In the genomic region with DNA sequence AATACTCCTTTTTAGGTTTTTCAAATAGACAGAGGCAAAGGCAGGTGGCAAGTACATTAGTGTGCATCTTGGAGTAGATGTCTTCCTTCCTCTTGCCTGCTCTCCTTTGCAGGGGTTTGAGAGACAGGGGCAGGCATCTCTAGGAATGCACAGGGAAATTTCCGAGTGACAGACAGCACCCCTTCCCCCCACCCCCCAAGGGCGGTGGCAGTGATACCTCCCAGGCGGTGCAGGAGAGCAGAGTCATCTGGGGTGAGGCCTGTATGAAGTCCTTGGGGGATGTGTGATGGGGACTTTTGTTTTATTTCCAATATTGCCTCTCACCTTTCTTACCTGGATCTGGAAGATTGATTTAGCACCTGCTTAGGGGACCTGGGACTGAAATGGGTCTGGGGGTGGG, we compare ENCODE assay signal across 8 mouse cellular contexts. TPM values are rescaled to one million over a fixed set of nuclear protein-coding genes. Genes with fewer than 3 reads are reported as not detected.
DNase-seq lines count a peak whose midpoint lies in the region; ATAC-seq and TF ChIP-seq lines count a peak whose summit lies in the region.

No protein-coding gene starts in this region.

- H3K27ac ChIP-seq in heart, embryonic 15.5 days: peak overlapping the region; percentile 90
- H3K27ac ChIP-seq in forebrain, postnatal 0 days (ENCODE audit: low read depth, low read length): peak overlapping the region; percentile 93

- peak overlapping the region; percentile 86 for H3K4me2 ChIP-seq in heart, embryonic 15.5 days
- peak overlapping the region; percentile 78 for H3K4me2 ChIP-seq in forebrain, postnatal 0 days (ENCODE audit: low read depth)

- H3K4me1 ChIP-seq in heart, embryonic 15.5 days (replicated peaks): peaks cover 15% of the 10 kb centered on the region
- peaks cover 9% of the 10 kb centered on the region; the same call in 1 of the 2 replicates for H3K4me1 ChIP-seq in forebrain, postnatal 0 days (ENCODE audit: insufficient read depth)

- H3K36me3 ChIP-seq in heart, embryonic 15.5 days: no peaks in the 10 kb centered on the region
- H3K36me3 ChIP-seq in forebrain, postnatal 0 days (ENCODE audit: insufficient read depth): no peaks in the 10 kb centered on the region

- no peaks in the 10 kb centered on the region for H3K9me3 ChIP-seq in heart, embryonic 15.5 days (replicated peaks)
- H3K9me3 ChIP-seq in forebrain, postnatal 0 days (ENCODE audit: low read length): no peaks in the 10 kb centered on the region

- H3K9ac ChIP-seq in heart, embryonic 15.5 days: peak overlapping the region; percentile 74
- peak overlapping the region; percentile 98 for H3K9ac ChIP-seq in forebrain, postnatal 0 days

- no peak for TF ChIP-seq CTCF in forebrain, postnatal 0 days (IDR thresholded peaks at IDR 0.05; ENCODE audit: low read depth)

- H3K4me3 ChIP-seq in heart, embryonic 15.5 days: peak overlapping the region; percentile 73
- H3K4me3 ChIP-seq in forebrain, postnatal 0 days (ENCODE audit: low read depth, low read length): peak overlapping the region; percentile 79

- 17% methylated on average over 3 of the region's 3 CpGs for WGBS in heart, embryonic 15.5 days
- 13% methylated on average over 3 of the region's 3 CpGs for WGBS in forebrain, postnatal 0 days

- H3K27me3 ChIP-seq in heart, embryonic 15.5 days: peaks cover 11% of the 10 kb centered on the region
- H3K27me3 ChIP-seq in forebrain, postnatal 0 days (ENCODE audit: insufficient read depth, low read length): no peaks in the 10 kb centered on the region

- intact Hi-C loops in heart, postnatal 14 days (cut with DNase I): loop anchor here (5.0 kb wide), 1 partner anchor 49 kb away; no protein-coding TSS in a partner anchor

- ATAC-seq in heart, embryonic 15.5 days (replicated peaks; ENCODE audit: insufficient number of reproducible peaks, insufficient read depth, low FRiP score, low read depth): no peak
- ATAC-seq in forebrain, postnatal 0 days: peak; percentile 40
- no peak for ATAC-seq in activated CD4-positive, CD25-positive, alpha-beta regulatory T cell, adult 4 months

- no peak for DNase-seq in heart, postnatal 14 days
- peak; percentile 15 for DNase-seq in R1 (ENCODE audit: low read depth, low spot score)
- DNase-seq in forebrain, postnatal 0 days: no peak
- peak; percentile 11 for DNase-seq in lung, postnatal 10 days
- DNase-seq in layer of hippocampus, adult 9-10 months (ENCODE audit: low spot score): no peak
- no peak for DNase-seq in gastrocnemius, postnatal 25 days

RNA-seq across cellular contexts. Expression of a gene that starts 1.2 kb away (rescaled TPM):
- polyA plus RNA-seq in heart, embryonic 15.5 days (2015; fragmentation: Nextera tagmentation; extraction: Ambion mirVana): 18.0 and 21.5 TPM in 2 replicates
- total RNA-seq in heart, postnatal 14 days (2021): 10 to 100 TPM; 17.3 to 18.4 TPM
- 319 and 402 TPM in 2 replicates for total RNA-seq in forebrain, postnatal 0 days (2014; rRNA removed)
- polyA plus RNA-seq in forebrain, postnatal 0 days (2015; fragmentation: Nextera tagmentation; extraction: Ambion mirVana): 187 and 243 TPM in 2 replicates
- polyA plus RNA-seq in activated CD4-positive, CD25-positive, alpha-beta regulatory T cell, adult 4 months (2017; shearing (Covaris generic)): under 1 TPM in 1 of 2 experiments, not detected in 1; 0.63 TPM
- total RNA-seq in gastrocnemius, postnatal 25 days (2021): 10 to 100 TPM; 62.2 to 72.5 TPM

Comparison
In these comparisons a context has a peak if more than half of its experiments do, and no peak if none do; other contexts are left out.
1. DNase-seq: peak in R1 (single experiment) and lung, postnatal 10 days (single experiment); none in heart, postnatal 14 days (0 of 2), forebrain, postnatal 0 days (single experiment), layer of hippocampus, adult 9-10 months (single experiment) and gastrocnemius, postnatal 25 days (single experiment).